Comparison of ENCODE assay signal across 22 mouse cellular contexts in genomic region chr11:118684665-118685064, GRCm38 (mm10).
DNase-seq lines count a peak whose midpoint lies in the region; ATAC-seq and TF ChIP-seq lines count a peak whose summit lies in the region.
"Had no signal": no experiment of that assay in that cellular context is flagged by ENCODE, and none has a peak within 500 bp of the region (broad histone marks: within the 10 kb centered on the region; RNA-seq: fewer than 3 reads in every experiment).

No protein-coding gene starts in this region.

- no peak for TF ChIP-seq CTCF in hindbrain, postnatal 0 days (IDR thresholded peaks at IDR 0.05; ENCODE audit: low read depth)

- H3K27ac ChIP-seq in hindbrain, postnatal 0 days: 0 out of 2 replicates have a peak overlapping the region, but pooled peaks have one; percentile 20
- peak overlapping the region; percentile 76 for H3K27ac ChIP-seq in neural tube, embryonic 15.5 days (replicated peaks)
- H3K27ac ChIP-seq in kidney, embryonic 15.5 days: no peak overlapping the region
- H3K27ac ChIP-seq: embryonic facial prominence, embryonic 13.5 days; forebrain, embryonic 10.5 days; forebrain, embryonic 15.5 days; heart, embryonic 13.5 days; limb, embryonic 10.5 days; limb, embryonic 15.5 days; liver, embryonic 13.5 days; stomach, embryonic 15.5 days had no signal

- no peaks in the 10 kb centered on the region for H3K9me3 ChIP-seq in hindbrain, postnatal 0 days (ENCODE audit: low read length)
- no peaks in the 10 kb centered on the region for H3K9me3 ChIP-seq in neural tube, embryonic 15.5 days (replicated peaks)
- no peaks in the 10 kb centered on the region for H3K9me3 ChIP-seq in kidney, embryonic 15.5 days (replicated peaks)
- H3K9me3 ChIP-seq: embryonic facial prominence, embryonic 13.5 days; forebrain, embryonic 10.5 days; forebrain, embryonic 15.5 days; heart, embryonic 13.5 days; limb, embryonic 10.5 days; limb, embryonic 15.5 days; liver, embryonic 13.5 days; megakaryocyte, embryonic 14.5 days; stomach, embryonic 15.5 days had no signal

- 74% methylated on average over 4 of the region's 4 CpGs for WGBS in hindbrain, postnatal 0 days
- WGBS in neural tube, embryonic 15.5 days: 65% methylated on average over 4 of the region's 4 CpGs
- 77% methylated on average over 4 of the region's 4 CpGs for WGBS in kidney, embryonic 15.5 days

- no peaks in the 10 kb centered on the region for H3K36me3 ChIP-seq in hindbrain, postnatal 0 days (ENCODE audit: insufficient read depth, low read length)
- H3K36me3 ChIP-seq in neural tube, embryonic 15.5 days: no peaks in the 10 kb centered on the region
- no peaks in the 10 kb centered on the region for H3K36me3 ChIP-seq in kidney, embryonic 15.5 days
- H3K36me3 ChIP-seq: embryonic facial prominence, embryonic 13.5 days; forebrain, embryonic 10.5 days; forebrain, embryonic 15.5 days; heart, embryonic 13.5 days; limb, embryonic 10.5 days; limb, embryonic 15.5 days; liver, embryonic 13.5 days; stomach, embryonic 15.5 days had no signal

- H3K4me1 ChIP-seq in hindbrain, postnatal 0 days (ENCODE audit: insufficient read depth, low read length): peaks cover 8% of the 10 kb centered on the region; the same call in 1 of the 2 replicates
- H3K4me1 ChIP-seq in neural tube, embryonic 15.5 days: peaks cover 70% of the 10 kb centered on the region
- H3K4me1 ChIP-seq in kidney, embryonic 15.5 days: no peaks in the 10 kb centered on the region
- H3K4me1 ChIP-seq: embryonic facial prominence, embryonic 13.5 days; heart, embryonic 13.5 days; liver, embryonic 13.5 days; megakaryocyte, embryonic 14.5 days; stomach, embryonic 15.5 days had no signal

- no peak overlapping the region for H3K4me3 ChIP-seq in hindbrain, postnatal 0 days (ENCODE audit: low read length)
- H3K4me3 ChIP-seq in neural tube, embryonic 15.5 days (replicated peaks): no peak overlapping the region
- H3K4me3 ChIP-seq in kidney, embryonic 15.5 days (replicated peaks): no peak overlapping the region
- H3K4me3 ChIP-seq: embryonic facial prominence, embryonic 13.5 days; forebrain, embryonic 10.5 days; forebrain, embryonic 15.5 days; heart, embryonic 13.5 days; limb, embryonic 10.5 days; limb, embryonic 15.5 days; liver, embryonic 13.5 days; megakaryocyte, embryonic 14.5 days; stomach, embryonic 15.5 days had no signal

- peak; percentile 20; the same call in 1 of the 2 replicates for ATAC-seq in frontal cortex, adult (ENCODE audit: low TSS enrichment)
- no peak for ATAC-seq in hindbrain, postnatal 0 days
- ATAC-seq in neural tube, embryonic 15.5 days (ENCODE audit: low FRiP score): no peak
- ATAC-seq in kidney, embryonic 15.5 days (replicated peaks; ENCODE audit: low FRiP score): no peak
- ATAC-seq: CD4-positive, CD25-positive, alpha-beta regulatory T cell, adult 4 months; forebrain, embryonic 15.5 days; intestine, embryonic 16.5 days; lung, postnatal 0 days had no signal

- H3K9ac ChIP-seq in hindbrain, postnatal 0 days (replicated peaks; ENCODE audit: low read length): no peak overlapping the region
- H3K9ac ChIP-seq in neural tube, embryonic 15.5 days (replicated peaks): no peak overlapping the region
- H3K9ac ChIP-seq in kidney, embryonic 15.5 days: no peak overlapping the region
- H3K9ac ChIP-seq: embryonic facial prominence, embryonic 13.5 days; forebrain, embryonic 15.5 days; heart, embryonic 13.5 days; limb, embryonic 15.5 days; liver, embryonic 13.5 days; stomach, embryonic 15.5 days had no signal

- H3K27me3 ChIP-seq in hindbrain, postnatal 0 days (ENCODE audit: insufficient read depth, low read length): no peaks in the 10 kb centered on the region
- no peaks in the 10 kb centered on the region for H3K27me3 ChIP-seq in neural tube, embryonic 15.5 days (replicated peaks)
- H3K27me3 ChIP-seq in kidney, embryonic 15.5 days: peaks cover 56% of the 10 kb centered on the region

- no peak overlapping the region for H3K4me2 ChIP-seq in hindbrain, postnatal 0 days (ENCODE audit: low read depth, low read length)
- no peak overlapping the region for H3K4me2 ChIP-seq in neural tube, embryonic 15.5 days
- no peak overlapping the region for H3K4me2 ChIP-seq in kidney, embryonic 15.5 days
- H3K4me2 ChIP-seq: embryonic facial prominence, embryonic 13.5 days; forebrain, embryonic 15.5 days; heart, embryonic 13.5 days; limb, embryonic 15.5 days; liver, embryonic 13.5 days; stomach, embryonic 15.5 days had no signal

- DNase-seq in frontal cortex, postnatal 36 days (ENCODE audit: low spot score in 2 of 2): no peak
- DNase-seq in layer of hippocampus, adult 9-11 months: peak; percentile 18
- no peak for DNase-seq in layer of hippocampus, adult 11-12 months (ENCODE audit: low spot score)
- DNase-seq in hindbrain, postnatal 0 days (ENCODE audit: low spot score): no peak
- DNase-seq: kidney, adult 8-10 months; liver, embryonic 13.5 days; lung, adult 18-20 months; right cerebral cortex, postnatal 25 days had no signal
